Mouse (Mus musculus) ES-Bruce4 (cell line): ENCODE measurements around the gene Txnip.

Experiments
- CTCF ChIP-seq: IDR thresholded peaks from one replicate; pipeline ENCODE4 v1.8.1; 2011; ENCODE audit warnings: low read depth, low read length
- EP300 ChIP-seq: IDR thresholded peaks from 2 replicates; pipeline ENCODE4 v1.6.1; 2011; ENCODE audit warnings: low read depth, low read length; ENCODE audit not compliant: insufficient read depth
- POLR2A ChIP-seq: IDR thresholded peaks from one replicate; pipeline ENCODE4 v1.8.1; 2011; ENCODE audit warnings: low read length; ENCODE audit not compliant: insufficient read depth

DNA sequence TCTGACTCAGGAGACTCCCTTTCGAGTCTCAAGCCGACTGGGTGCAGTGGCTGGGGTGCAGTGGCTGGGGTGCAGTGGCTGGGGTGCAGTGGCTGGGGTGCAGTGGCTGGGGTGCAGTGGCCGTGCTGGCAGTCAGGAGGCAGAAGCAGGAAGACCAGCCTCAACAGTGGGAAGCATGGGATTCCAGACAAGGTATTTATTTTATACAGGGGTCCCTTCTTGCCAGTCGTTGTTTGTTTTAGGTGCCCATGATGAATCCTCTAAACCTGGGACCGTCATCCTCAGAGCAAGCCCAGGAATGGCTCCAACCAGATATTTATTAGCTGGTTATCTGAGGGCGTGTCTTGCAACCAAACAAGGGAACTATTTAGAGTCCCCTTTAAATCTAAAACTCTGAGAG lies 4.2 kb upstream of the Txnip start:
- TF ChIP-seq CTCF, result no peak
- TF ChIP-seq POLR2A, result no peak
- no peak for TF ChIP-seq EP300
